Mouse (Mus musculus) urinary bladder, adult 2 months (tissue): ENCODE data around the gene Cabp2. TPM values are rescaled to one million over a fixed set of nuclear protein-coding genes. Genes with fewer than 3 reads are reported as not detected.
"Not testable (repeated sequence)": the region's sequence is repeated elsewhere in the genome, so short reads cannot be mapped to it uniquely, and the experiment has no call there.

Experiments
- DNase-seq: peaks from one replicate; pipeline ENCODE4 v3.0.0; 2022; ENCODE audit warnings: low spot score
- polyA plus RNA-seq: library from polyadenylated mRNA; depleted of rRNA; stranded (reverse); fragments of >200 nt; gene quantifications from 2 replicates; pipeline ENCODE4 v1.2.3, GENCODE M21; 2012; rRNA removed

Cabp2 gene
- polyA plus RNA-seq = not detected in 2 replicates

GRCm38 (mm10) chr19:4081394-4081793, at the start of gene Cabp2:
Cabp2 (plus strand) TSS chr19:4081578.
- DNase-seq = no peak

GRCm38 (mm10) chr19:4032668-4033067, 48.7 kb upstream of the Cabp2 start:
- no peak for DNase-seq

- no peak for DNase-seq
Observed at GRCm38 (mm10) chr19:4033298-4033697, 48.1 kb upstream of the Cabp2 start.

- DNase-seq = no peak
Observed at GRCm38 (mm10) chr19:4033742-4034141, 47.6 kb upstream of the Cabp2 start.

- no peak for DNase-seq
Observed at GRCm38 (mm10) chr19:4036327-4037045, 44.9 kb upstream of the Cabp2 start.

- not testable (repeated sequence) for DNase-seq
Observed at GRCm38 (mm10) chr19:4037154-4037787, 44.1 kb upstream of the Cabp2 start.

GRCm38 (mm10) chr19:4037788-4038232, 43.6 kb upstream of the Cabp2 start, which contains the start of gene Gstp1:
Gstp1 (minus strand) TSS chr19:4037985.
- DNase-seq = peak; percentile 80

- not testable (repeated sequence) for DNase-seq
Observed at GRCm38 (mm10) chr19:4040941-4041340, 40.4 kb upstream of the Cabp2 start.

- DNase-seq = not testable (repeated sequence)
Observed at GRCm38 (mm10) chr19:4041500-4041899, 39.9 kb upstream of the Cabp2 start.

GRCm38 (mm10) chr19:4042124-4042523, 39.3 kb upstream of the Cabp2 start:
- DNase-seq = no peak

- DNase-seq = not testable (repeated sequence)
Observed at GRCm38 (mm10) chr19:4044109-4044508, 37.3 kb upstream of the Cabp2 start.

- DNase-seq = no peak
Observed at GRCm38 (mm10) chr19:4045966-4046865, 35.2 kb upstream of the Cabp2 start, which contains the start of gene Gstp2. Gstp2 (minus strand) TSS chr19:4046023.

GRCm38 (mm10) chr19:4046866-4047254, 34.5 kb upstream of the Cabp2 start:
- DNase-seq = no peak

- DNase-seq = no peak
Observed at GRCm38 (mm10) chr19:4047859-4048258, 33.5 kb upstream of the Cabp2 start.

- not testable (repeated sequence) for DNase-seq
Observed at GRCm38 (mm10) chr19:4049069-4049468, 32.3 kb upstream of the Cabp2 start.

- DNase-seq = no peak
Observed at GRCm38 (mm10) chr19:4051016-4051415, 30.4 kb upstream of the Cabp2 start.

GRCm38 (mm10) chr19:4051741-4052515, 29.4 kb upstream of the Cabp2 start:
- DNase-seq = no peak

- DNase-seq = no peak
Observed at GRCm38 (mm10) chr19:4052516-4053030, 28.8 kb upstream of the Cabp2 start.

GRCm38 (mm10) chr19:4054613-4055012, 26.8 kb upstream of the Cabp2 start:
- DNase-seq = no peak

- DNase-seq = no peak
Observed at GRCm38 (mm10) chr19:4055216-4055946, 26.0 kb upstream of the Cabp2 start.
